Mouse (Mus musculus): ENCODE data around the gene Tfec. TPM values are rescaled to one million over a fixed set of nuclear protein-coding genes. Genes with fewer than 3 reads are reported as not detected.

Tfec gene
- polyA plus RNA-seq (2012; rRNA removed) = 0.41 and 0.91 TPM in 2 replicates

DNA sequence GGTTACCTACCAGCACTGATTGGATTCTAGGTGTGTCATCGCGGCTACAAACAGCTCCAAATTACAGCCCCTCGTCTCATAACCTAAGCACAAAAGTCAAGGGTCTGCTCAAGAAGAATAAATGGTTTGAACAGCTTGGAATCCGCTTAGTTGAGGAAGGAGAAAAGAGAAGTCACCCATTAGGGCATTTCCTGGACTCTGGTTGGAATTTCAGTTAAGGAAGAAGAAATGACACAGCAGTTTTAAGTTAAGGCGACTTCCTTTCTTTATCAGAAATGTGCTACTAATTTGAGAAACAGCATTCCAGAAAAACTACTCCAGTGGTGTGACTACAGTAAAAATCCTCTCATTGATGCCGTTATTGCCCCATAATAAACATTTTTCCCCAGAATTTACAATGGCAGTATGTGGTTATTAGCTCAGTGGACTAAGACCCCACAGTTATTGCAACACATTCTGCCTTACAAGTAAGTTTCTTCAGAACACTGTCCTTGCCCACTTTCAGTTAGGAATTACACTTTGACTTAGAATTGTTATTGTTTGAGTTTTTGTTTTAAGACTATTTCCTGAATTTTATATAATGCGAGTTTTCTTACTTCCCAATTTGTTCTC, at the start of gene Tfec:
Tfec (minus strand) TSS at position 191 of the 612 bp plus-strand sequence.
- no peak for DNase-seq (ENCODE audit: low read depth, low spot score)
- 42% methylated on average over 7 of the region's 7 CpGs for WGBS

DNA sequence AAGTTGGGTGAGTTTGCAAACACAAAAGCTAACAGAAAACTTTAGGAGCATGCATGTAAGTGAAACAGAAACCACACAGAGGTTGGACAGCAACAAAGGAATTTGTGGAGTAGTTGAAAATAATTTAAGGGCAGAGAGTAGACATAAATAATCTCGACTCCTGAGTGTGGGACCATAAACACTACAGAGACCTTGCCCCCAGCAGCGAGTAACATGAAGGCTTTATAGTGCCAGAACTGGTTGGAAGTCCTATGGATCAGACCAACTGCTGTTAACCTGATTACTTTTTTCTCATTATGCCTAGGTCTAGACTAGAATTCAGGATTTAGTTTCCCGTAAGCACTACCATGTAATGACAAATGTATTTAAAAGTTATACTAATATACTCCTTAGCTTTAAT, 49.6 kb upstream of the Tfec start:
- WGBS = 50% methylated on average over 3 of the region's 3 CpGs
- no peak for DNase-seq (ENCODE audit: low read depth, low spot score)

DNA sequence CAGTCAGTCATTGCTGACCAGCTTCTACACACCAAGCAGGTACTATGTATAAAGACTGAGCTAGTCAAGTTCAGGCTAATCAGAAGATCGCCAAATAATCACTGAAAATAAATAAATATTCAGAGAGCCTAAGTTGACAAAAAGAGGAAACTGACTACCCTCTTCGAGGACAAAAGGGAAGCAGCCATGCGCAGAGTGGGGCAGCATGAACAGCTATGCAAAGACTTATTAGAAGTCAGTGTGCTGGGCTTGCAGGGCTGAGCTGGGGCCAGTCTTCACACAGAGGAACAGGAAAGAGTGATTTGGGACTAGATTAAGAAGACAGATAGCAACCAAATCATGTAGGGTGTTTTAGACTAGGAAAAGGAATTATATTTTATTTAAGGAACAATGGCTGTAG, 45.3 kb upstream of the Tfec start:
- DNase-seq (ENCODE audit: low read depth, low spot score) = no peak

DNA sequence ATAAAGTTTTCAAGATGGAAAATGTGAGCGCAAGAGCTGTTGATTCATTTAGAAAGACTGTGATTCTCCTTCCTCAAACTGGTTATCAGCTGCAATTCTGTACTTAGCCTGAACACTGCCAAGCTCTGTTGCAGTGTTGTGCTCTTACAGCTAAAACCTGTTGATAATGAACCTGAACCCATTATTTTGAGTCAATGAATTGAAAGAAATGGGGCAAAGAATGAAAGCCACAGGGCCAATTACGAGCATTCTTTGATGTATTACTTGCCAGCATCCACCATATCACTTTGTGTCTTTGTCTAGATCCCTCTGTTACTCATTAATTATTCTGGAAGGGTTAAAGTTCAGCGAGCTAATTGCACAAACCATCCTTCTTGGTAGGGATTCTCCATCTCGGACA, 44.2 kb upstream of the Tfec start:
- WGBS = 66% methylated on average over 4 of the region's 4 CpGs
- no peak for DNase-seq (ENCODE audit: low read depth, low spot score)

More for the DNA sequence above, 45.3 kb upstream of the Tfec start:
- 80% methylated on average over 3 of the region's 3 CpGs for WGBS

- 83% methylated on average over 6 of the region's 6 CpGs for WGBS
- no peak for DNase-seq (ENCODE audit: low read depth, low spot score)
These were observed 32.8 kb upstream of the Tfec start for GRCm38 (mm10) chr6:16931059-16931458.

GRCm38 (mm10) chr6:16920111-16920656, 21.9 kb upstream of the Tfec start:
- WGBS = 21% methylated on average over 2 of the region's 2 CpGs
- DNase-seq (ENCODE audit: low read depth, low spot score) = no peak

DNA sequence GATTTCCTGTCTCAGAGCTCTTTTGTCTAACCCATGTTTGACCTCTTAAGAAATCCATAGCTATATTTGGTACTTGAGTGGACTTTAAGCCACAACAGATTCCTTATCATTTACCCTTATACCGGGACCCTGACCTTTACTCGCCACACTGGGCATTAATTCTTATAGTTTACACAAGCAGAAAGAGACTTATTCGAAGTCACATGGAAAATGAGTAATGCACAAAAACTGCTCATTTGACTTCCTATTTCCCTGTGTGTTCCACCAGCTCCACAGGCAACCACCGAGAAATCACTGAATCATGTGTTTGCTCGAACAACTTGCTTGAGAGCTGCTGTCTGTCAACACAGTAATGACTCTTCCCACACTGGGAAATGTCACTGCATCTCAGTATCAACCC, 6.4 kb downstream of the Tfec start:
- WGBS = 25% methylated on average over 5 of the region's 5 CpGs
- DNase-seq (ENCODE audit: low read depth, low spot score) = no peak

- WGBS = 52% methylated on average over 5 of the region's 5 CpGs
- DNase-seq (ENCODE audit: low read depth, low spot score) = no peak
These were observed 14.5 kb downstream of the Tfec start for GRCm38 (mm10) chr6:16883537-16884307.

DNA sequence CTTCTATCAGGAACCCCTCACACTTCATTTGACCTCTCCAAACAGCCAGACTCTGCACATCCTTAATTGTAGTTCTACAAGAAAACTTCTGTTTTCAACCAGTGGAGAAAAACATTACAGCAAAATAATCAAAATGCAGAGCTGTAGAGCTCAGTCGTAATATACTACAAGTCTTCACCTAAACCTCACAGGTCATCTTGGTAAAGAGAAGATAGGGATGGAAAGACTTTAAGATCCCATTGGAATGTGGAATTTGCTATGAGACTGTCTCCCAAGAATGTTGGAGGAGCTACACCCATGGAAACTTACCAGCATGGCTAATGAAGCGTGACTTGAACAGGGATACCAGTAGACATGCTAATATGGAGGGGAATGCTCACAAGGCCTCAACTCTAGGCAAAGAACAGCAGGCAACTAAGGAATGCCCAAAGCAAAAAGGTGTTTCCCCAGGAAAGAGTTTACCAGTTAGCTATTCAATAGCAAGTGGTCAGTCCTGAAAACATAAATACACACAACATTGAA, 24.2 kb downstream of the Tfec start:
- WGBS = 96% methylated on average over 2 of the region's 2 CpGs
- no peak for DNase-seq (ENCODE audit: low read depth, low spot score)

GRCm38 (mm10) chr6:16870067-16870466, 28.2 kb downstream of the Tfec start:
- DNase-seq (ENCODE audit: low read depth, low spot score) = no peak
- 44% methylated on average over 2 of the region's 2 CpGs for WGBS

DNA sequence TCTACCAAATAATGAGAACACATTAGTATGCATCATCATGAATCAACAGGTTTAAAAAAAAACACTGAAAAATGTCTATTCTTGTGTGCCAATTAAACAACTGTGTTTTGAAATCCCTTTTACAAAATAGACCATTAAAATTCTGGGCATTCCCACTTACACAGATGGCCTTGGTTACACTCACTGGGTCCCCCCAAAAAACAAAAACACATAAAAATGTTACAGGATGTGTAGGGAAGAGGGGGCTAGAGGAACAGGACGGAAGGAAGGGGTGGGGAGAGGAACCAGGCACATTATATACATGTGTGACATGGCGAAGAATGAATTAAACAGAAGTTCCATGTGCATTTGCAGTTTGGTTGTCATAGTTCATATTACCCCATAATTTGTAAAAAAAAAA, 29.9 kb downstream of the Tfec start:
- no peak for DNase-seq (ENCODE audit: low read depth, low spot score)
- WGBS = 66% methylated on average over 2 of the region's 2 CpGs

- no peak for DNase-seq (ENCODE audit: low read depth, low spot score)
- WGBS = 88% methylated on average over 6 of the region's 6 CpGs
These were observed 35.3 kb downstream of the Tfec start for GRCm38 (mm10) chr6:16862753-16863508.

DNA sequence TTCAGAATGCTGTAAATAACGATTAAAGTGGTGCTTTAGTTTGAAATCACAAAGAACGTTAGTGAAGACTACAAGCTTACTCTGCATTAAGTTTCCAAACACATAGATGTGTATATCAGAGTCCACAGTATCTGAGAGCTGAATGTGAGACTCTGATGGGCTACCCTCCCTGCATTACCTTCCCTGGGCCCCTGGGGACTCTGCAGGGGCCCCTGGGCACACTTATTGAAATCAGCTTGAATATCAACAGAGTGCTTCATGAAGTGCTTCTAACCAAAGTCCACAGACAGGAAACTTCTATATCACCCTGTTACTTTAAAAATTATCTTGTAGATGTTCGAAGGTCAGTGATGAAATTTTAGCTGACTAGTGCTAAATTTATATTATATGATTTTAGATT, 36.2 kb downstream of the Tfec start:
- no peak for DNase-seq (ENCODE audit: low read depth, low spot score)
- WGBS = 80% methylated on average over 3 of the region's 3 CpGs

GRCm38 (mm10) chr6:16855879-16856545, 42.2 kb downstream of the Tfec start:
- DNase-seq (ENCODE audit: low read depth, low spot score) = no peak
- WGBS = 52% methylated on average over 7 of the region's 7 CpGs

- WGBS = 40% methylated on average over 9 of the region's 9 CpGs
- no peak for DNase-seq (ENCODE audit: low read depth, low spot score)
These were observed 43.3 kb downstream of the Tfec start for GRCm38 (mm10) chr6:16854977-16855376.

- DNase-seq (ENCODE audit: low read depth, low spot score) = no peak
- WGBS = 84% methylated on average over 7 of the region's 7 CpGs
These were observed 51.7 kb downstream of the Tfec start for GRCm38 (mm10) chr6:16846521-16846920.

DNA sequence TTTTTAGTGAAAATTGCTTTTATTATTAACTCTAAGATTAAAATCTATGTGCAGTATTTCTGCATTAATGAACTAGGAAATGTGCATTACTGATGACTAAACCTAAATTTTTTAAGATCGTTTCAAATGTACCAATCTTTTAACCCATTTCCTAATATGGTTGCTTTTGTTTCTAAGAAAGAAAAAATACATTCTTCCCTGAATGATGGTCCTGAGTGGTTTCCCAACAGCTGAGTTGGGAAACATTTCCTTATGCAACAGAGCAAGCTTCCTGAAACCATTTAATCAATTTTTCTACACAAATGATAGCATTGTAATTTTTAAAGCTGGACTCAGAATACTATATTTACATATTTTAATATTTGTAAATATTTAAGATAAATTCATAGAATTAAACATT, 62.6 kb downstream of the Tfec start:
- 74% methylated on average over 1 of the region's 1 CpGs for WGBS
- DNase-seq (ENCODE audit: low read depth, low spot score) = no peak

GRCm38 (mm10) chr6:16828304-16828703, 69.9 kb downstream of the Tfec start:
- DNase-seq (ENCODE audit: low read depth, low spot score) = no peak

DNA sequence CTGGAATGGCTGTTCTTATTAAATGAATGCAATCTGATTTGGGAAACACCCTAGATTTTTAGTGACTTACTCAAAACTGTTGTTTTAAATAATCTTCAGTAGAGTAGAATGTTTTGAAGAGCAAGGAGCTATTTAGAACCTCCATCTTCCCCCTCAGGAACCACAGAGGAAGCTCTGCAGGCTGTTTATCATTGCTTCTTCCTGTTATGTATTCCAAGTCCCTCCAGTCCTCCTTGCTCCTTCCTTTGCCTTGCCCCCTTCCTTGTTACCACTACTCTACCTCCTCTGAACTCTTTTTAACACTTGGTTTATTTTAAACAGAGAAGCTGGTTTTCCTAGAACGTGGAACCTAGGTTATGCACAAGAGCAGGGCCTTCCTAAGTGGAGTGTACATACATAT, 76.3 kb downstream of the Tfec start:
- no peak for DNase-seq (ENCODE audit: low read depth, low spot score)
- 34% methylated on average over 1 of the region's 1 CpGs for WGBS

GRCm38 (mm10) chr6:16806302-16806701, 91.9 kb downstream of the Tfec start:
- WGBS = 55% methylated on average over 1 of the region's 1 CpGs
- no peak for DNase-seq (ENCODE audit: low read depth, low spot score)

Measured in large intestine, adult 2 months (tissue).